8 mouse cellular contexts compared by ENCODE assay signal in the genomic region with DNA sequence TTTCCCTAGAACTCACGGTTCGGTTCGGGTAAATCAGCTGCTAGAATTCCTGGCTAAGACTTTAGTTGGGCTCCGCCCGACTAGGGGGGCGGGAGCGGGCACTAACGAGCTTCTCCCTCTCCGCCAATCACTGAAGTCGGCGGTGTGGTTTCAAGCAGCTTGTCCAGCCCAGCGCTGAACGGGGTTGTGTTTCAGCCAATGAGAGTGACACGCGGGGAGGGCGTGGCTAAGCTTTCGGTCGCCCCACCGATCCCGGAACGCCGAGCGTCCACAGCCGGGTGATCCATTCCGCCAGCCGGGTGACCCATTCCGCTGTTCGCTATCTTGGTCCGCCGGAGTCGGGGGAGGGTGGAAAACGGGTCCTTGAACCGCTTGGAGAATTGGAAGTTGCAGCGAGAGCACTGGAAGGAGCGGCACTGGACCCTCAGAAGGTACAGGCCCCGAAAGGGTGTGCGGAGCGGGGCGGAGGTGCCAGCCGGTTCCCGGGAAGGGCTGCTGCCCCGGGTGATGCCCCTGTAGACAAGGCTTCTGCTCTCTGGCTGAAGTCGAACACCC. TPM values are rescaled to one million over a fixed set of nuclear protein-coding genes. Genes with fewer than 3 reads are reported as not detected.
DNase-seq lines count a peak whose midpoint lies in the region; ATAC-seq lines count a peak whose summit lies in the region.

A gene (plus strand): TSS at position 273 of the 555 bp plus-strand sequence.

- DNase-seq in MEL-GATA-1-ER (ENCODE audit: extremely low read depth, low read depth) = peak; percentile 96
- peak; percentile 95 for DNase-seq in cerebellum, adult 8-10 months
- DNase-seq in forelimb bud, embryonic 11.5 days (ENCODE audit: low read depth, low spot score) = peak; percentile 96
- peak; percentile 91 for DNase-seq in layer of hippocampus, adult 9-10 months (ENCODE audit: low spot score)
- peak; percentile 81 for DNase-seq in ovary, postnatal 10 days (ENCODE audit: low spot score)
- DNase-seq in thymus, postnatal 10 days (ENCODE audit: low spot score in 2 of 2) = peak; percentile 92 to 94

- ATAC-seq in hematopoietic stem cell, adult 5-6 weeks (replicated peaks in 1 of 2; ENCODE audit: insufficient read depth in 1 of 2, low FRiP score in 2 of 2, low TSS enrichment in 1 of 2, low read depth in 1 of 2, poor library complexity in 2 of 2, severe bottlenecking in 2 of 2) = peak; percentile 100
- ATAC-seq in lung, embryonic 16.5 days (ENCODE audit: low read depth) = peak; percentile 100

- peak within 1 kb of the TSS; percentile 75 for H3K9ac ChIP-seq in lung, embryonic 16.5 days (ENCODE audit: low read length)

- H3K4me3 ChIP-seq in lung, embryonic 16.5 days (ENCODE audit: low read length) = peak within 1 kb of the TSS; percentile 69

- H3K36me3 ChIP-seq in lung, embryonic 16.5 days (ENCODE audit: control insufficient read depth, insufficient read depth, low read length) = no peaks in the 10 kb centered on the region

- no peaks in the 10 kb centered on the region for H3K9me3 ChIP-seq in lung, embryonic 16.5 days (ENCODE audit: control insufficient read depth, low read length)

- H3K27me3 ChIP-seq in lung, embryonic 16.5 days (ENCODE audit: control insufficient read depth, insufficient read depth, low read depth, low read length) = no peaks in the 10 kb centered on the region

- peak within 1 kb of the TSS; percentile 73 for H3K4me2 ChIP-seq in lung, embryonic 16.5 days (ENCODE audit: low read depth, low read length)

- H3K27ac ChIP-seq in lung, embryonic 16.5 days (ENCODE audit: low read length) = peak within 1 kb of the TSS; percentile 63

- 0 out of 2 replicates have a peak, but pooled peaks cover 5% of the 10 kb centered on the region for H3K4me1 ChIP-seq in lung, embryonic 16.5 days (replicated peaks; ENCODE audit: control insufficient read depth, insufficient read depth, low read length)

- WGBS in lung, embryonic 16.5 days = under 1% methylated on average over 43 of the region's 43 CpGs

RNA-seq across cellular contexts. Expression of the gene that starts here (rescaled TPM):
- total RNA-seq in hematopoietic stem cell, adult 5-6 weeks (2017) = 12.3 and 18.1 TPM in 2 replicates
- 12.3 and 13.1 TPM in 2 replicates for polyA plus RNA-seq in lung, embryonic 16.5 days (2015; fragmentation: Nextera tagmentation; extraction: Ambion mirVana)

Comparison
In these comparisons a context has a peak if more than half of its experiments do, and no peak if none do; other contexts are left out.
1. Peak in every context shown above with its lines: DNase-seq, ATAC-seq, H3K4me3 ChIP-seq and H3K27ac ChIP-seq.